Mouse (Mus musculus) cerebellum, adult 8-10 months (tissue): ENCODE results near the gene Fcho1.

Source experiments
- DNase-seq: peaks from one replicate; pipeline ENCODE4 v3.0.0; 2022

Gene Fcho1

DNA sequence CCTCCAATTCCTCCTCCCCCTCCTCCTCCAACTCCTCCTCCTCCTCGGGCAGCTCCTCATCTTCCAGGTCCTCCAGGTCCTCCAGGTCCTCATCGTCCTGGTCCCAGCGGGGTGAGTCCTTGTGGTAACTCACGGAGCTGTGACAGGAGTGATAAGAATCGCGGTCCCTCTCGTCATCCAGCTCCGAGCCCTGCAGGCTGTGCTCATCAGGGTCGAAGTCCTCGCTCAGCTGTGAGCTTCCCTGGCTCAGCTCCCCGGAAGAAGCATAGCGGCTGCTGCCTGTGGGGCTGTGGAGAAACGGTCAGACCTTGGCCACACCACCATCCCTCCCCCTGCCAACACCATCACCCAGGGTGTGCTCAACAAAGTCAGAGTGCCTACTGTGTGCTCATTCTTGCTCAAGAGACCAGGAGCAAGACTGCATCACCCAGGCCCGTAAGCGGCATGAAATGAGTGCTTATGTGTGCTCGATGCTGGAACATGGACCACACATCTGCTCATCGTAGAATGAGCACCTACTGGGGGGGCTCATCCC is 66.9 kb downstream of the Fcho1 start:
- DNase-seq, result no peak
